Mouse (Mus musculus) stomach, embryonic 14.5 days (tissue): ENCODE data around the gene Ube2v1. TPM values are rescaled to one million over a fixed set of nuclear protein-coding genes. Genes with fewer than 3 reads are reported as not detected.

Source experiments
- ATAC-seq: fragments of 200-750 bp; cut with Nextera tagmentation; 2 replicates; pipeline ENCODE4 v1.8.0; 2017; ENCODE audit warnings: low read depth, moderate TSS enrichment; ENCODE audit not compliant: insufficient number of reproducible peaks, insufficient read depth, low FRiP score
- H3K27ac ChIP-seq: fragments of 300-500 bp; sonication (generic); 2 replicates; pipeline ENCODE4 v1.5.1; 2014; ENCODE audit warnings: mild to moderate bottlenecking, low read length, moderate library complexity, mixed read lengths
- H3K27me3 ChIP-seq: fragments of 300-500 bp; sonication (generic); 2 replicates; pipeline ENCODE4 v1.6.1; 2014; ENCODE audit warnings: low read length, control low read depth, mixed read lengths; ENCODE audit not compliant: control insufficient read depth, insufficient read depth
- H3K36me3 ChIP-seq: fragments of 300-500 bp; sonication (generic); 2 replicates; pipeline ENCODE4 v1.6.1; 2014; ENCODE audit warnings: mild to moderate bottlenecking, control low read depth, low read length, moderate library complexity, mixed read lengths; ENCODE audit not compliant: control insufficient read depth, insufficient read depth
- H3K4me1 ChIP-seq: fragments of 300-500 bp; sonication (generic); 2 replicates; pipeline ENCODE4 v1.6.1; 2014; ENCODE audit warnings: low read length, control low read depth, mixed read lengths; ENCODE audit not compliant: control insufficient read depth, insufficient read depth
- H3K4me2 ChIP-seq: fragments of 300-500 bp; sonication (generic); replicated peaks from 2 replicates; pipeline ENCODE4 v1.6.1; 2014; ENCODE audit warnings: low read depth, low read length, control low read depth
- H3K4me3 ChIP-seq: fragments of 300-500 bp; sonication (generic); 2 replicates; pipeline ENCODE4 v1.5.1; 2014; ENCODE audit warnings: low read depth, low read length, control low read depth
- H3K9ac ChIP-seq: fragments of 300-500 bp; sonication (generic); replicated peaks from 2 replicates; pipeline ENCODE4 v1.6.1; 2014; ENCODE audit warnings: low read depth, mild to moderate bottlenecking, control low read depth, low read length, moderate library complexity, mixed read lengths
- H3K9me3 ChIP-seq: fragments of 300-500 bp; sonication (generic); 2 replicates; pipeline ENCODE4 v1.6.1; 2016; ENCODE audit warnings: low read depth, low read length, control low read depth; ENCODE audit not compliant: control insufficient read depth
- WGBS: fragments of 180-500 bp; shearing (Covaris S2); extraction: QIAGEN DNeasy Blood & Tissue Kit; methylation state at CpG from one replicate; pipeline ENCODE4 v1.1.7; 2014; 5-methylcytosine and 5-hydroxymethylcytosine counted together
- polyA plus RNA-seq: library from polyadenylated mRNA; unstranded; fragments of >200 nt; fragmentation: Nextera tagmentation; extraction: Ambion mirVana; gene quantifications from 2 replicates; pipeline ENCODE4 v1.2.1, GENCODE M21; 2014

Gene Ube2v1
- polyA plus RNA-seq, 1 experiment from 2014 or later: 252 TPM

DNA sequence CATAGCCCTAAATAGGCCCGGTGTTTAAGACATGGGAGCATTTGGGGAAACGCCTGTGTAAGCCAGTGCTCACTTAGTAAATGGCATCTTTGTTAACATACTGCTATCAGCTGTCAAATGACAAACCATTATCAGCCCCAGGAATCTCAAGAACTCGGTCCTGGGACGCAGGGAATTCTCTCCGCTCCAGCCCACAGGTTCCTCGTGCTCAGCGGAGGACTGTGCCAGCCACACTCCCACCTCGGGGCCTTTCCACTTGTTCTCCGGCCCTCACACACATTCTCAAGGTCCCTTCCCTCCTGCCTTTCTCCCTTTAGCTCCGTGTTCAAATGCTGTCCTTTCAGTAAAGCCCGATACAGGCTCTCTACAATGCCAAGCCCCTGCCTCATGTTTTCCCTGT lies 26.8 kb upstream of the Ube2v1 start:
- Histone ChIP-seq H3K4me1 (peaks cover 12% of the 10 kb centered on the region), H3K27ac (no peak overlapping the region), H3K4me3 (peak overlapping the region; percentile 3; the same call in 1 of the 2 replicates), H3K27me3 (no peaks in the 10 kb centered on the region), H3K9me3 (no peaks in the 10 kb centered on the region), H3K9ac (no peak overlapping the region), H3K36me3 (peaks cover 11% of the 10 kb centered on the region; the same call in 1 of the 2 replicates), H3K4me2 (peak overlapping the region; percentile 97; the same call in 1 of the 2 replicates)
- WGBS: 53% methylated on average over 11 of the region's 11 CpGs
- no peak for ATAC-seq

DNA sequence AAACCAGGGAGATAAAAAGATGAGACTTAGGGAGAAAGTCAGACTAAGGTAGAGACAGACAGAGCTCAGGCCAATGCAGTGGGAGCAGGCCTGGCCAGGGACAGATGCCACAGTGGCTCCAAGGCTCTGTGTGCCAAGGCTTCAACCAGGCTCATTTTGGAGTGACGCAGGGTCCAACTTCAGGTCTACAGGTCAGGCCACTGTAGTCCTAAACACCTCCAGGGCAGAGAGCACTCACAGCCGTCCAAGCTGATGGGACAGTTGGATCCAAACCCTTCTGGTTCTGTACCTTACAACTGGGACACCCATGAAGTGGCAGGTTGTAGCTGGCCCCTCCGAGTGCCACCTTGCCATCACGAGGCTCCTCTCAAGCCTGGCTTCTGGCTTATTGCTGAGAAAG lies 26.1 kb upstream of the Ube2v1 start:
- Histone ChIP-seq H3K9me3 (no peaks in the 10 kb centered on the region), H3K9ac (no peak overlapping the region), H3K27ac (no peak overlapping the region), H3K27me3 (no peaks in the 10 kb centered on the region), H3K4me3 (no peak overlapping the region), H3K4me1 (peaks cover 12% of the 10 kb centered on the region), H3K36me3 (peaks cover 17% of the 10 kb centered on the region; the same call in 1 of the 2 replicates), H3K4me2 (no peak overlapping the region)
- ATAC-seq: no peak
- 92% methylated on average over 4 of the region's 4 CpGs for WGBS

GRCm38 (mm10) chr2:167656629-167657478 lies 25.0 kb upstream of the Ube2v1 start:
- Histone ChIP-seq H3K27ac (no peak overlapping the region), H3K9ac (no peak overlapping the region), H3K36me3 (peaks cover 17% of the 10 kb centered on the region; the same call in 1 of the 2 replicates), H3K4me2 (no peak overlapping the region), H3K4me1 (peaks cover 12% of the 10 kb centered on the region), H3K9me3 (no peaks in the 10 kb centered on the region), H3K27me3 (no peaks in the 10 kb centered on the region), H3K4me3 (no peak overlapping the region)
- ATAC-seq: no peak
- WGBS: 83% methylated on average over 16 of the region's 16 CpGs

- Histone ChIP-seq H3K9me3 (no peaks in the 10 kb centered on the region), H3K4me2 (no peak overlapping the region), H3K27ac (no peak overlapping the region), H3K36me3 (peaks cover 20% of the 10 kb centered on the region; the same call in 1 of the 2 replicates), H3K4me3 (no peak overlapping the region), H3K9ac (no peak overlapping the region), H3K27me3 (no peaks in the 10 kb centered on the region), H3K4me1 (peaks cover 9% of the 10 kb centered on the region)
- WGBS: 84% methylated on average over 10 of the region's 10 CpGs
- ATAC-seq: no peak
These were observed 23.2 kb upstream of the Ube2v1 start for GRCm38 (mm10) chr2:167654911-167655600.

- peaks cover 17% of the 10 kb centered on the region; the same call in 1 of the 2 replicates for H3K36me3 ChIP-seq
- no peaks in the 10 kb centered on the region for H3K9me3 ChIP-seq
- H3K4me2 ChIP-seq: no peak overlapping the region
- H3K4me1 ChIP-seq: no peaks in the 10 kb centered on the region
- H3K27me3 ChIP-seq: no peaks in the 10 kb centered on the region
- H3K27ac ChIP-seq: no peak overlapping the region
- H3K4me3 ChIP-seq: no peak overlapping the region
- 57% methylated on average over 7 of the region's 7 CpGs for WGBS
- ATAC-seq: no peak
- H3K9ac ChIP-seq: no peak overlapping the region
These were observed 20.8 kb upstream of the Ube2v1 start for GRCm38 (mm10) chr2:167652694-167653093.

GRCm38 (mm10) chr2:167651622-167652021 lies 19.7 kb upstream of the Ube2v1 start:
- Histone ChIP-seq H3K4me1 (no peaks in the 10 kb centered on the region), H3K4me3 (no peak overlapping the region), H3K27me3 (no peaks in the 10 kb centered on the region), H3K27ac (no peak overlapping the region), H3K9me3 (no peaks in the 10 kb centered on the region), H3K4me2 (no peak overlapping the region), H3K36me3 (peaks cover 17% of the 10 kb centered on the region; the same call in 1 of the 2 replicates), H3K9ac (no peak overlapping the region)
- ATAC-seq: no peak
- WGBS: 87% methylated on average over 9 of the region's 9 CpGs

- WGBS: 84% methylated on average over 12 of the region's 12 CpGs
- no peaks in the 10 kb centered on the region for H3K27me3 ChIP-seq
- H3K4me2 ChIP-seq: no peak overlapping the region
- no peaks in the 10 kb centered on the region for H3K4me1 ChIP-seq
- H3K36me3 ChIP-seq: peaks cover 31% of the 10 kb centered on the region
- no peak for ATAC-seq
- no peak overlapping the region for H3K4me3 ChIP-seq
- H3K9me3 ChIP-seq: no peaks in the 10 kb centered on the region
- H3K9ac ChIP-seq: no peak overlapping the region
- no peak overlapping the region for H3K27ac ChIP-seq
These were observed 17.6 kb upstream of the Ube2v1 start for GRCm38 (mm10) chr2:167649290-167650032.

DNA sequence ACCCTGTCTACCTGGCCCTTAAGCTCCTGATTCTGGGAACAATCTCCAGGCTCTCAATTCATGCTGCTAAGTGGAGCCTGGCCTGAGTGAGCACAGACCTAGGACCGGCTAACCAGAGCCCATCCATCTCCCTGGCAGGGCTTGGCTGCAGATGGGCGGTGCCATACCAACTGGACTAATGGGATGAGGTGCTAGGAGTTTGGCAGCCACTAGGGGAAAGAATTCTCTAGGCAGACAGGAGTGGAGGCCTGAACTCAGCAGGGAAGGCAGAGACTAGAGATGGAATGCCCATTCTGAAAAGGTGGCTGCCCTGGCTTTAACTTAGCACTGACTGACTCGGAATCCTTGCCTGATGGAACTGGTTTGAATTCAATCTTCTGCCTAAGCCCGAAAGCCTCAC lies 14.5 kb upstream of the Ube2v1 start:
- ATAC-seq: no peak
- H3K27ac ChIP-seq: no peak overlapping the region
- H3K4me1 ChIP-seq: no peaks in the 10 kb centered on the region
- WGBS: 52% methylated on average over 4 of the region's 4 CpGs
- no peaks in the 10 kb centered on the region for H3K27me3 ChIP-seq
- H3K4me2 ChIP-seq: no peak overlapping the region
- H3K9me3 ChIP-seq: no peaks in the 10 kb centered on the region
- no peak overlapping the region for H3K9ac ChIP-seq
- no peak overlapping the region for H3K4me3 ChIP-seq
- H3K36me3 ChIP-seq: peaks cover 26% of the 10 kb centered on the region
